Comparison of ENCODE assay signal across 21 mouse cellular contexts in genomic region chr1:18970173-18970572, GRCm38 (mm10).
DNase-seq lines count a peak whose midpoint lies in the region; ATAC-seq and TF ChIP-seq lines count a peak whose summit lies in the region.
"Had no signal": no experiment of that assay in that cellular context is flagged by ENCODE, and none has a peak within 500 bp of the region (broad histone marks: within the 10 kb centered on the region; RNA-seq: fewer than 3 reads in every experiment).

No protein-coding gene starts in this region.

- intact Hi-C loops in heart, postnatal 10 days (cut with DNase I) = no loop called here

- no peaks in the 10 kb centered on the region for H3K27me3 ChIP-seq in liver, adult 2 months (ENCODE audit: control insufficient read depth, insufficient read depth, low read length)
- no peaks in the 10 kb centered on the region for H3K27me3 ChIP-seq in liver, embryonic 12.5 days (replicated peaks)
- no peaks in the 10 kb centered on the region for H3K27me3 ChIP-seq in liver, postnatal 0 days (ENCODE audit: insufficient read depth, low read length)
- H3K27me3 ChIP-seq: CH12.LX had no signal

- peak; percentile 29 for DNase-seq in heart, adult 11 months
- no peak for DNase-seq in heart, postnatal 10 days
- DNase-seq in liver, adult 2 months (ENCODE audit: extremely low read depth, low read depth, low spot score) = peak; percentile 80
- DNase-seq in liver, postnatal 0 days = no peak
- DNase-seq in liver = no peak
- DNase-seq: adrenal gland, adult 2 months; adrenal gland, adult 8-10 months; adrenal gland, postnatal 10 days; adrenal gland, postnatal 14 days; adrenal gland, postnatal 25 days; adrenal gland, postnatal 36 days; B cell, adult 2 months; cerebellum, adult 11 months; cerebellum, adult 11-12 months; cerebellum, adult 18-20 months had no signal

- H3K4me1 ChIP-seq in liver, adult 2 months (ENCODE audit: control insufficient read depth, insufficient read depth, low read length) = peaks cover 4% of the 10 kb centered on the region
- no peaks in the 10 kb centered on the region for H3K4me1 ChIP-seq in liver, embryonic 12.5 days
- no peaks in the 10 kb centered on the region for H3K4me1 ChIP-seq in liver, postnatal 0 days (ENCODE audit: insufficient read depth)

- ATAC-seq in liver, embryonic 12.5 days = no peak
- ATAC-seq in liver, postnatal 0 days = peak; percentile 79
- ATAC-seq: activated CD4-positive, CD25-positive, alpha-beta regulatory T cell, adult 4 months; CD4-positive, CD25-positive, alpha-beta regulatory T cell, adult 4 months; Patski had no signal

- no peak overlapping the region for H3K9ac ChIP-seq in liver, adult 2 months (ENCODE audit: low read depth, low read length)
- no peak overlapping the region for H3K9ac ChIP-seq in liver, embryonic 12.5 days
- H3K9ac ChIP-seq in liver, postnatal 0 days (replicated peaks) = no peak overlapping the region

- no peak overlapping the region for H3K4me2 ChIP-seq in liver, embryonic 12.5 days
- no peak overlapping the region for H3K4me2 ChIP-seq in liver, postnatal 0 days (ENCODE audit: low read depth, low read length)

- TF ChIP-seq POLR2A in liver, adult 2 months (IDR thresholded peaks at IDR 0.05; ENCODE audit: extremely low read depth, insufficient read depth, low read length) = no peak

- no peak overlapping the region for H3K4me3 ChIP-seq in liver, adult 2 months (ENCODE audit: insufficient read depth, low read depth, low read length)
- no peak overlapping the region for H3K4me3 ChIP-seq in liver, embryonic 12.5 days
- no peak overlapping the region for H3K4me3 ChIP-seq in liver, postnatal 0 days (ENCODE audit: low read depth, low read length)

- H3K79me2 ChIP-seq in liver, adult 2 months (ENCODE audit: control insufficient read depth, insufficient read depth, low read length) = no peaks in the 10 kb centered on the region

- TF ChIP-seq CTCF in liver, adult 2 months (IDR thresholded peaks at IDR 0.05; ENCODE audit: low read depth, low read length) = no peak
- TF ChIP-seq CTCF in liver, postnatal 0 days (IDR thresholded peaks at IDR 0.05; ENCODE audit: low read depth) = no peak

- no peak for TF ChIP-seq EP300 in liver, postnatal 0 days (IDR thresholded peaks at IDR 0.05; ENCODE audit: low read depth)

- no peaks in the 10 kb centered on the region for H3K9me3 ChIP-seq in liver, embryonic 12.5 days (replicated peaks)
- no peaks in the 10 kb centered on the region for H3K9me3 ChIP-seq in liver, postnatal 0 days (ENCODE audit: low read length)

- no peaks in the 10 kb centered on the region for H3K36me3 ChIP-seq in liver, adult 2 months (ENCODE audit: control insufficient read depth, insufficient read depth, low read length)
- no peaks in the 10 kb centered on the region for H3K36me3 ChIP-seq in liver, embryonic 12.5 days
- no peaks in the 10 kb centered on the region for H3K36me3 ChIP-seq in liver, postnatal 0 days (replicated peaks; ENCODE audit: insufficient read depth, low read length)
- H3K36me3 ChIP-seq: G1E had no signal

- no peak overlapping the region; the same call in 1 of the 2 replicates for H3K27ac ChIP-seq in liver, adult 2 months (replicated peaks; ENCODE audit: insufficient read depth, low read depth, low read length)
- no peak overlapping the region for H3K27ac ChIP-seq in liver, embryonic 12.5 days
- no peak overlapping the region for H3K27ac ChIP-seq in liver, postnatal 0 days (ENCODE audit: low read depth)

Comparison
In these comparisons a context has a peak if more than half of its experiments do, and no peak if none do; other contexts are left out.
1. DNase-seq: peak in heart, adult 11 months (single experiment) and liver, adult 2 months (single experiment); none in heart, postnatal 10 days (0 of 2), liver, postnatal 0 days (single experiment) and liver (single experiment).